Mouse (Mus musculus) lung, postnatal 0 days (tissue): ENCODE measurements at regions not wholly inside any gene's neighbourhood (a gene's known extent, or its start where the extent isn't known, plus 50 kb on each side); places are given as distances from the start of the nearest gene placed in this dataset.

Source experiments
- ATAC-seq: fragments of 200-750 bp; cut with Nextera tagmentation; 2 replicates; pipeline ENCODE4 v1.8.0; 2017; ENCODE audit warnings: moderate library complexity
- DNase-seq: peaks from one replicate; pipeline ENCODE4 v3.0.0-alpha.2; 2016; ENCODE audit warnings: low spot score
- H3K27ac ChIP-seq: fragments of 300-500 bp; sonication (generic); 2 replicates; pipeline ENCODE4 v1.5.1; 2014; ENCODE audit warnings: antibody characterized with exemption, mild to moderate bottlenecking, low read length, mixed read lengths
- H3K27me3 ChIP-seq: fragments of 300-500 bp; sonication (generic); replicated peaks from 2 replicates; pipeline ENCODE4 v1.6.1; 2014; ENCODE audit warnings: low read length, mixed read lengths; ENCODE audit not compliant: insufficient read depth
- H3K36me3 ChIP-seq: fragments of 300-500 bp; sonication (generic); 2 replicates; pipeline ENCODE4 v1.6.1; 2014; ENCODE audit warnings: low read length, mixed read lengths; ENCODE audit not compliant: insufficient read depth
- H3K4me1 ChIP-seq: fragments of 300-500 bp; sonication (generic); 2 replicates; pipeline ENCODE4 v1.6.1; 2014; ENCODE audit warnings: antibody characterized with exemption, low read depth, low read length, mixed read lengths; ENCODE audit not compliant: insufficient read depth
- H3K4me2 ChIP-seq: fragments of 300-500 bp; sonication (generic); replicated peaks from 2 replicates; pipeline ENCODE4 v1.6.1; 2014; ENCODE audit warnings: low read depth, mild to moderate bottlenecking, low read length, moderate library complexity, mixed read lengths
- H3K4me3 ChIP-seq: fragments of 300-500 bp; sonication (generic); 2 replicates; pipeline ENCODE4 v1.5.1; 2014; ENCODE audit warnings: low read depth, low read length
- H3K9ac ChIP-seq: fragments of 300-500 bp; sonication (generic); replicated peaks from 2 replicates; pipeline ENCODE4 v1.6.1; 2014; ENCODE audit warnings: low read depth, mild to moderate bottlenecking
- H3K9me3 ChIP-seq: fragments of 300-500 bp; sonication (generic); 2 replicates; pipeline ENCODE4 v1.6.1; 2016; ENCODE audit warnings: low read length, mixed read lengths
- CTCF ChIP-seq: IDR thresholded peaks from 2 replicates; pipeline ENCODE4 v1.5.1; 2016; ENCODE audit warnings: antibody characterized with exemption, mild to moderate bottlenecking
- EP300 ChIP-seq: IDR thresholded peaks from 2 replicates; pipeline ENCODE4 v1.6.1; 2016; ENCODE audit warnings: antibody characterized with exemption, mild to moderate bottlenecking, control low read depth
- WGBS: fragments of 180-500 bp; shearing (Covaris S2); extraction: QIAGEN DNeasy Blood & Tissue Kit; methylation state at CpG from one replicate; pipeline ENCODE4 v1.1.7; 2014; 5-methylcytosine and 5-hydroxymethylcytosine counted together

- no peak for DNase-seq
- Histone ChIP-seq H3K27ac (no peak overlapping the region), H3K36me3 (no peaks in the 10 kb centered on the region), H3K9me3 (no peaks in the 10 kb centered on the region), H3K4me2 (no peak overlapping the region), H3K4me3 (no peak overlapping the region), H3K9ac (no peak overlapping the region), H3K27me3 (no peaks in the 10 kb centered on the region), H3K4me1 (no peaks in the 10 kb centered on the region)
- no peak for ATAC-seq
- 22% methylated on average over 21 of the region's 21 CpGs for WGBS
- TF ChIP-seq CTCF (no peak), EP300 (no peak)
These were observed 81.9 kb upstream of the Bnip2 start for GRCm38 (mm10) chr9:69907123-69907945.

GRCm38 (mm10) chr9:69910621-69911020, 78.6 kb upstream of the Bnip2 start:
- Histone ChIP-seq H3K4me3 (no peak overlapping the region), H3K27ac (no peak overlapping the region), H3K4me1 (no peaks in the 10 kb centered on the region), H3K9ac (no peak overlapping the region), H3K27me3 (no peaks in the 10 kb centered on the region), H3K9me3 (no peaks in the 10 kb centered on the region), H3K4me2 (no peak overlapping the region), H3K36me3 (no peaks in the 10 kb centered on the region)
- no peak for ATAC-seq
- WGBS = 56% methylated on average over 4 of the region's 4 CpGs
- no peak for DNase-seq
- TF ChIP-seq EP300 = no peak
- no peak for TF ChIP-seq CTCF

GRCm38 (mm10) chr9:69928126-69928525, 61.1 kb upstream of the Bnip2 start:
- ATAC-seq (no peak), DNase-seq (no peak)
- Histone ChIP-seq H3K27me3 (no peaks in the 10 kb centered on the region), H3K9me3 (no peaks in the 10 kb centered on the region), H3K27ac (no peak overlapping the region), H3K4me2 (no peak overlapping the region), H3K36me3 (no peaks in the 10 kb centered on the region), H3K4me1 (no peaks in the 10 kb centered on the region), H3K9ac (no peak overlapping the region), H3K4me3 (no peak overlapping the region)
- 47% methylated on average over 2 of the region's 2 CpGs for WGBS
- TF ChIP-seq CTCF = no peak
- TF ChIP-seq EP300 = no peak

- Histone ChIP-seq H3K27ac (no peak overlapping the region), H3K27me3 (no peaks in the 10 kb centered on the region), H3K9ac (no peak overlapping the region), H3K4me3 (no peak overlapping the region), H3K9me3 (no peaks in the 10 kb centered on the region), H3K4me1 (no peaks in the 10 kb centered on the region), H3K36me3 (no peaks in the 10 kb centered on the region), H3K4me2 (no peak overlapping the region)
- DNase-seq (no peak), ATAC-seq (no peak)
- TF ChIP-seq EP300 = no peak
- no peak for TF ChIP-seq CTCF
- WGBS = 41% methylated on average over 3 of the region's 3 CpGs
These were observed 51.4 kb upstream of the Bnip2 start for GRCm38 (mm10) chr9:69937863-69938262.
